Mouse (Mus musculus) ES-E14 (cell line): ENCODE measurements around the gene Lce1h.

Experiments used
- CHD2 ChIP-seq: IDR thresholded peaks from 2 replicates; pipeline ENCODE4 v1.6.1; 2014; ENCODE audit warnings: mild to moderate bottlenecking, low read depth, low read length, inconsistent platforms
- MAFK ChIP-seq: IDR thresholded peaks from 2 replicates; pipeline ENCODE4 v1.6.1; 2014; ENCODE audit warnings: mild to moderate bottlenecking, low read depth, low read length, inconsistent platforms; ENCODE audit not compliant: insufficient read depth

GRCm38 (mm10) chr3:92753197-92753596 is 11.7 kb downstream of the Lce1h start:
- TF ChIP-seq CHD2 (no peak), MAFK (no peak)
